Mouse (Mus musculus) liver, embryonic 11.5 days (tissue): ENCODE measurements at regions not wholly inside any gene's neighbourhood (a gene's known extent, or its start where the extent isn't known, plus 50 kb on each side); places are given as distances from the start of the nearest gene placed in this dataset.

Experiments
- ATAC-seq: fragments of 200-750 bp; cut with Nextera tagmentation; replicated peaks from 2 replicates; pipeline ENCODE4 v1.8.0; 2017; ENCODE audit warnings: moderate number of reproducible peaks, mild to moderate bottlenecking, moderate TSS enrichment, moderate library complexity; ENCODE audit not compliant: low FRiP score
- DNase-seq: peaks from one replicate; pipeline ENCODE4 v3.0.0-alpha.2; 2017; ENCODE audit warnings: low spot score
- H3K27ac ChIP-seq: fragments of 300-500 bp; sonication (generic); 2 replicates; pipeline ENCODE4 v1.5.1; 2014; ENCODE audit warnings: mild to moderate bottlenecking, low read depth, low read length, control low read depth
- H3K27me3 ChIP-seq: fragments of 300-500 bp; sonication (generic); replicated peaks from 2 replicates; pipeline ENCODE4 v1.6.1; 2014; ENCODE audit warnings: low read length, mixed read lengths; ENCODE audit not compliant: control insufficient read depth, insufficient read depth
- H3K36me3 ChIP-seq: fragments of 300-500 bp; sonication (generic); 2 replicates; pipeline ENCODE4 v1.6.1; 2014; ENCODE audit warnings: mild to moderate bottlenecking, low read length, moderate library complexity, mixed read lengths; ENCODE audit not compliant: control insufficient read depth, insufficient read depth
- H3K4me1 ChIP-seq: fragments of 300-500 bp; sonication (generic); replicated peaks from 2 replicates; pipeline ENCODE4 v1.6.1; 2014; ENCODE audit warnings: low read length, mixed read lengths; ENCODE audit not compliant: control insufficient read depth, insufficient read depth
- H3K4me2 ChIP-seq: fragments of 300-500 bp; sonication (generic); 2 replicates; pipeline ENCODE4 v1.6.1; 2014; ENCODE audit warnings: mild to moderate bottlenecking, control low read depth, moderate library complexity
- H3K4me3 ChIP-seq: fragments of 300-500 bp; sonication (generic); 2 replicates; pipeline ENCODE4 v1.5.1; 2014; ENCODE audit warnings: low read depth, low read length, control low read depth
- H3K9ac ChIP-seq: fragments of 300-500 bp; sonication (generic); 2 replicates; pipeline ENCODE4 v1.6.1; 2014; ENCODE audit warnings: low read depth, low read length, control low read depth
- H3K9me3 ChIP-seq: fragments of 300-500 bp; sonication (generic); 2 replicates; pipeline ENCODE4 v1.6.1; 2016; ENCODE audit warnings: low read length, inconsistent platforms, mixed read lengths; ENCODE audit not compliant: control insufficient read depth
- WGBS: fragments of 180-500 bp; shearing (Covaris S2); extraction: QIAGEN DNeasy Blood & Tissue Kit; methylation state at CpG from one replicate; pipeline ENCODE4 v1.1.7; 2014; 5-methylcytosine and 5-hydroxymethylcytosine counted together

DNA sequence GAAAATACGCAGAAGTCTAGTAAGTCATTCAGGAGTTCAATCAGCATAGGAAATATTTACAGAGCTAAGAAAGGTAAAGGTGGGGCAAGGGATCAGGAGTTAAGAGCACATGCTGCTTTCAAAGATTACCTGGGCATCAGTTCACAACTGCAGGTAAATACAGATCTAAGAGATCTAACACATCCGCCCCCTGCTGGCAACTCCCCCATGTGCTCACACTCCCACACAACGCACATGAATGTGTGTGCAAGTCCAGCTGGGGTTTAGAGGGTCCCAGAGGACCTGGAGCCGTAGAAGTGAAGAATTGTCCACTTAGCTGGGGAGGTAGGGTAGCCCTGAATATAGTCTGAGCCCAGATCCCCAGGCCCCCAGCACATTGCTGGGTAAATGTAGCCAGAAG lies 219.5 kb downstream of the Irx2 start:
- Histone ChIP-seq H3K36me3 (no peaks in the 10 kb centered on the region), H3K4me1 (no peaks in the 10 kb centered on the region), H3K27me3 (no peaks in the 10 kb centered on the region), H3K9ac (no peak overlapping the region), H3K4me3 (no peak overlapping the region), H3K9me3 (no peaks in the 10 kb centered on the region), H3K4me2 (no peak overlapping the region), H3K27ac (no peak overlapping the region)
- WGBS, result 65% methylated on average over 4 of the region's 4 CpGs
- ATAC-seq (no peak), DNase-seq (no peak)

GRCm38 (mm10) chr13:72849841-72850240 lies 221.2 kb downstream of the Irx2 start:
- Histone ChIP-seq H3K4me3 (no peak overlapping the region), H3K9me3 (no peaks in the 10 kb centered on the region), H3K36me3 (no peaks in the 10 kb centered on the region), H3K27ac (no peak overlapping the region), H3K9ac (no peak overlapping the region), H3K4me1 (no peaks in the 10 kb centered on the region), H3K4me2 (no peak overlapping the region), H3K27me3 (no peaks in the 10 kb centered on the region)
- DNase-seq, result no peak
- ATAC-seq, result no peak
- WGBS, result 80% methylated on average over 11 of the region's 11 CpGs

GRCm38 (mm10) chr13:72852896-72853295 lies 224.3 kb downstream of the Irx2 start:
- DNase-seq (no peak), ATAC-seq (no peak)
- Histone ChIP-seq H3K9me3 (no peaks in the 10 kb centered on the region), H3K27ac (no peak overlapping the region), H3K4me2 (no peak overlapping the region), H3K4me1 (no peaks in the 10 kb centered on the region), H3K9ac (no peak overlapping the region), H3K27me3 (no peaks in the 10 kb centered on the region), H3K4me3 (no peak overlapping the region), H3K36me3 (no peaks in the 10 kb centered on the region)
- 75% methylated on average over 4 of the region's 4 CpGs for WGBS

DNA sequence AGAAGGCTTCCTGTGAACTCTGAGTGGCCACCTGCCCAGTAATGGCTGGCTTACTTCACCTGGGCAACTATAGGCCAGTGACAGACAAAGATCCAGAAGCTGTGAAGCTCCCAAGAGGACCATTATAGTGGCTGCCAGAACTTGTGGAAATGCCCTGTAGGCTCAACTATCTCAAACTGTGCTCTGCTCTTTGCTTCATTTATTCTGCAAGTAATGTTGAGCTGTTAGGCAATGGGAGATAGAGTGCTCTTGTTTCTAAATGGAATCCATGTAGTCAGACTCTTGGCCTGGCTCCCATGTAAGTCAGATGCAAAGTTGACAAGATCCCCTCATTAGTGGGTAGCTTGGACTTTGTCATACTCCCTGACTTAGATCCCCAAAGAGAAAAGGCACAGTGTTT lies 247.3 kb downstream of the Irx2 start:
- ATAC-seq (no peak), DNase-seq (no peak)
- Histone ChIP-seq H3K27ac (no peak overlapping the region), H3K4me3 (no peak overlapping the region), H3K4me2 (no peak overlapping the region), H3K27me3 (no peaks in the 10 kb centered on the region), H3K9ac (no peak overlapping the region), H3K4me1 (no peaks in the 10 kb centered on the region), H3K9me3 (no peaks in the 10 kb centered on the region), H3K36me3 (no peaks in the 10 kb centered on the region)

DNA sequence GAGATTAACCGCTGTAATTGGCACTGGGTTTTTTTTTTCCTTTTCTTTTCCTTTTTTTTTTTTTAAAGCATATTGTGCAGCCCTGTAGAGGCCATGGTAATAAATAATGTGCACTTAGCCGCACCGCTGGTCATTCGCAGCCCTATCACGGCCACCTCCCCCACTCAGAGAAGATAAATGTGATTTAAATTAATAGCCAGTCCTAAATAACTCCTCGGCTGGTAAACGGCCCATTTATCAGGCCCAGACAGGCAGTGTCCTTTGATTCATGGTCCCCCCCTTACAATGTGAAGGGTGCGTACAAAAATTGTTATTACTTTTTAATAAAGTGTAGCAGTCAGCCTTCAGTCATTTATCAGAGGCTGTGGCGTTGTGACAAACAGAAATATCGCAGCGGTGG lies 266.4 kb downstream of the Irx2 start:
- DNase-seq (no peak), ATAC-seq (no peak)
- H3K9ac ChIP-seq, result no peak overlapping the region
- no peak overlapping the region for H3K27ac ChIP-seq
- no peaks in the 10 kb centered on the region; the same call in 1 of the 2 replicates for H3K27me3 ChIP-seq
- no peaks in the 10 kb centered on the region for H3K9me3 ChIP-seq
- no peak overlapping the region for H3K4me3 ChIP-seq
- 66% methylated on average over 11 of the region's 11 CpGs for WGBS
- H3K4me2 ChIP-seq, result no peak overlapping the region
- H3K4me1 ChIP-seq, result no peaks in the 10 kb centered on the region
- no peaks in the 10 kb centered on the region for H3K36me3 ChIP-seq

- H3K36me3 ChIP-seq, result no peaks in the 10 kb centered on the region
- ATAC-seq (no peak), DNase-seq (peak; percentile 35)
- H3K9me3 ChIP-seq, result no peaks in the 10 kb centered on the region
- H3K4me1 ChIP-seq, result no peaks in the 10 kb centered on the region
- H3K4me3 ChIP-seq, result no peak overlapping the region
- H3K9ac ChIP-seq, result no peak overlapping the region
- H3K27me3 ChIP-seq, result no peaks in the 10 kb centered on the region
- no peak overlapping the region for H3K4me2 ChIP-seq
- WGBS, result 36% methylated on average over 2 of the region's 2 CpGs
- H3K27ac ChIP-seq, result no peak overlapping the region
Measured at GRCm38 (mm10) chr13:72902576-72902975, 274.0 kb downstream of the Irx2 start.

GRCm38 (mm10) chr13:72918895-72919294 lies 290.3 kb downstream of the Irx2 start:
- WGBS, result 68% methylated on average over 4 of the region's 4 CpGs

GRCm38 (mm10) chr13:72920368-72920767 lies 291.7 kb downstream of the Irx2 start:
- Histone ChIP-seq H3K4me1 (no peaks in the 10 kb centered on the region), H3K27me3 (no peaks in the 10 kb centered on the region), H3K36me3 (no peaks in the 10 kb centered on the region), H3K27ac (no peak overlapping the region), H3K4me3 (no peak overlapping the region), H3K9ac (no peak overlapping the region), H3K9me3 (no peaks in the 10 kb centered on the region), H3K4me2 (no peak overlapping the region)
- WGBS, result 28% methylated on average over 1 of the region's 1 CpGs
- no peak for ATAC-seq
- DNase-seq, result no peak

More at GRCm38 (mm10) chr13:72918895-72919294, 290.3 kb downstream of the Irx2 start:
- Histone ChIP-seq H3K9me3 (no peaks in the 10 kb centered on the region), H3K4me2 (no peak overlapping the region), H3K4me1 (no peaks in the 10 kb centered on the region), H3K4me3 (no peak overlapping the region), H3K27me3 (no peaks in the 10 kb centered on the region), H3K36me3 (no peaks in the 10 kb centered on the region), H3K27ac (no peak overlapping the region), H3K9ac (no peak overlapping the region)
- no peak for ATAC-seq
- no peak for DNase-seq

- no peaks in the 10 kb centered on the region for H3K4me1 ChIP-seq
- no peaks in the 10 kb centered on the region for H3K27me3 ChIP-seq
- no peaks in the 10 kb centered on the region for H3K36me3 ChIP-seq
- WGBS, result 29% methylated on average over 6 of the region's 6 CpGs
- H3K9me3 ChIP-seq, result no peaks in the 10 kb centered on the region
- H3K4me3 ChIP-seq, result no peak overlapping the region
- ATAC-seq, result no peak
- H3K9ac ChIP-seq, result no peak overlapping the region
- DNase-seq, result no peak
- no peak overlapping the region for H3K27ac ChIP-seq
- no peak overlapping the region for H3K4me2 ChIP-seq
Measured at GRCm38 (mm10) chr13:72924560-72925135, 296.0 kb downstream of the Irx2 start.
